Mouse (Mus musculus): ENCODE measurements at regions not wholly inside any gene's neighbourhood (a gene's known extent, or its start where the extent isn't known, plus 50 kb on each side); places are given as distances from the start of the nearest gene placed in this dataset.
A peak's percentile ranks its signal among the peaks of the same experiment; 100 is the strongest.

DNA sequence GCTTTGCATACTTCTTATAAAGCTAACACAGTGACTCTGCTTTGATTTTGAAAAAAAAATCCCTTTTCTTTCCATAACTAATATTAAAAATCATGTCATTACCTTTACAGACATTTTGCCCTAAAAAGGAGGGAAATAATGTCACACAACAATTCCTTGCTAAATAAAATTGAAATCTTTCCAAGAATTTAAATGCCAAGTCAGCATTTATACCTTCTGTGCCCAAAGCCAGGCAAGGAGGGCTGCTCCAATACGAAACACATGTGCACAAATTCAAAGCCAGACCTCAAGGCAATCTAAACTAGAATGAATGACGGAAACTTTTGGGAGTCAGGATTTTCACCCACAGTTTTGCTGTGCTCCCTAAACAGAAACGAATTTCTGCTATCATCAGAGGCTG is 646.4 kb downstream of the Robo2 start:
- no peak for TF ChIP-seq POLR2A (IDR thresholded peaks at IDR 0.05; ENCODE audit: borderline replicate concordance, extremely low read depth, insufficient read depth, insufficient read length, poor library complexity, severe bottlenecking)
- no peak for TF ChIP-seq CTCF (IDR thresholded peaks at IDR 0.05; ENCODE audit: borderline replicate concordance, extremely low read depth, insufficient read depth, insufficient read length)
- DNase-seq (ENCODE audit: low read depth): no peak

DNA sequence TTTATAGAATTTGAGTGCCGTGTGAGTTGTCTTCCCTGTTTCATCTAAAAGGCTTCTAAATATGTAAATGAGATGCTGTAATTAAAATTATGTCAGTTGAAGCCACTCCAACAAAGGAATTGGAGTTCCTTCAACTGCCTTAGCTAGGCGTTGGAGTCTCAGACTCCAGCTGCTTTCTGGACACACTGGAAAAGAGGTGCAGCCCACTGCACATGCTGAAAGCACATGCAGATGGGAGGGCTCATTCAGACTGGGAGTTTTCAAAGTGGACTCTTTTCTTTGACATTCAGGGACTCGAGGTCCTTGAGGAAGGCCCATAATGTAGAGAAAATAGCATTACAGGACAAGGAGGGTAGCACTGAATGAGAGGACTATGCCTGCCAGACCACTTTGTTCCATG is 650.7 kb downstream of the Robo2 start:
- DNase-seq (ENCODE audit: low read depth): peak; percentile 61
- TF ChIP-seq CTCF (IDR thresholded peaks at IDR 0.05; ENCODE audit: borderline replicate concordance, extremely low read depth, insufficient read depth, insufficient read length): no peak
- TF ChIP-seq POLR2A (IDR thresholded peaks at IDR 0.05; ENCODE audit: borderline replicate concordance, extremely low read depth, insufficient read depth, insufficient read length, poor library complexity, severe bottlenecking): no peak

DNA sequence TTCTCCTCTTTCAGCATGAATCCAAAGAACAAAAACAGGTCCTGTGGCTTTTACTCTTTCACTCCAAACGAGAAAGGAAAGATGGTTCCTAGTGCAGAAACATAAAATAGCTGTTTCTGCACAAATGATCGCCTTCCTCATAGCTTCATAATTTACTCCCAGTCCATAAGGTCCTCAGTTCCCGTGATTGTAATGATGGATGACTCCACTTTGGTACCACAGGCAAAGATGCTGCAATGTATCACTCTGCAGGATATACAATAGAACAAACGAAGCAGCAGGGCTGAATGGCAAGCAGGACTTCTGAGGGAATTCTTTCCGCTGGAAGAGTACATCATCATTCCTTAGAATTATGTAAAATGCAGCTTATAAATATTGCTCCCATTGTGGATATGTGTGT is 652.8 kb downstream of the Robo2 start:
- DNase-seq (ENCODE audit: low read depth): peak; percentile 35
- TF ChIP-seq POLR2A (IDR thresholded peaks at IDR 0.05; ENCODE audit: borderline replicate concordance, extremely low read depth, insufficient read depth, insufficient read length, poor library complexity, severe bottlenecking) (no peak), CTCF (IDR thresholded peaks at IDR 0.05; ENCODE audit: borderline replicate concordance, extremely low read depth, insufficient read depth, insufficient read length) (no peak)

DNA sequence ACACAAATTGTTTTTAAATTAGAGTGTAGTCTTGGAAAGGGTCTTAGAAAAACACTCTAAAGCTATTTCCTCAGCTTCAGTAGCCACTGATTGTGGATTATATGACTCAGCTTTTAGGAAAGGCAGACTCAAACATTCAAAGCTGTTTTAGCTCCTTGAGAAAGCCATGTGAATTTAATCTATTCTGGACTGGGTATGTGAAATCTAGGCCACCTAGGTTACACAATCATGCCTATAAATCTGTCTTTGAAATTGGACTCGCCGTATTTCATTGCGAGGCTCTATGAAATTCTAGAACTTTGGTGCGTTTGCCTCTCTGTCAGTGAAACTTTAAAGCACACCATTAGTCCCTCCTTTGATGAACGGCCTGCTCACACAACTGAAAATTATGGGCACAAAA is 657.3 kb downstream of the Robo2 start:
- DNase-seq (ENCODE audit: low read depth): no peak

DNA sequence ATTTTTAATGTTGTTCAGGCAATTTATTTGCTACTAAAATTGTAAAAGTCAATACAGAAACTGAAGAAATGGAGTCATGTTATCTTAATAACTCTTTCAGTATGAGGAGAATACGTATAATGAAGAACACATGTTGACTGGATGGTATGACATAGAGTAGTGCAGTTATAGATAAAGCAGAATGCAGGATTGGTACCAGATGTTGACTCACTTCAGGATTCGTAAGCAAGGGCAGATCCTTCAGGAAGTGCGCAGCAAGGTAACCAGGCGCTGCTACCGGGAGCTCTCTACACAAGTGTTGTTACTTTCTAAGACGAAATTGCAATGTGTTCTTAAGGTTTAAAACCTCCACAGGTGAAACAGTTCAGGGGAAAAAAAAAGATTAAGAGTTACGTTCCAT is 683.3 kb downstream of the Robo2 start:
- no peak for DNase-seq (ENCODE audit: low read depth)
- TF ChIP-seq CTCF (IDR thresholded peaks at IDR 0.05; ENCODE audit: borderline replicate concordance, extremely low read depth, insufficient read depth, insufficient read length) (no peak), POLR2A (IDR thresholded peaks at IDR 0.05; ENCODE audit: borderline replicate concordance, extremely low read depth, insufficient read depth, insufficient read length, poor library complexity, severe bottlenecking) (no peak)

More for the DNA sequence above, 657.3 kb downstream of the Robo2 start:
- TF ChIP-seq POLR2A (IDR thresholded peaks at IDR 0.05; ENCODE audit: borderline replicate concordance, extremely low read depth, insufficient read depth, insufficient read length, poor library complexity, severe bottlenecking) (no peak), CTCF (IDR thresholded peaks at IDR 0.05; ENCODE audit: borderline replicate concordance, extremely low read depth, insufficient read depth, insufficient read length) (no peak)

DNA sequence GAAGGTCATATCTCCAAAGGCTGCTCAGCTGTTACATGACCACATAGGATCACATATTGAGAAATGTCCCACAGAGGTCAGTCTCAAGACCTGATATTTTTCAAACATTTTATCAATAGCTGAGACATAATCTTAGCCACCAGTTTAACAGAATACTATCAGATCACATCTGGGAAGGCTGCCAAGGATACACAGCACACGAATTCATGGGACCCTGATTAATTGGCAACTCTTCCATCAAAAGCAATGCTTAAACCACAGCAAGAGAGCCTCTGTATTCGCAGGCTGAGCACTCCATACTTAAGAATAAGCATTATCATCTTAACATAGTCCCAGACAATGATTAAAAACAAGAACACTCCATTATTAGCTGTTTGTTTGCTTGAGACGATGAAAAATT is 691.9 kb downstream of the Robo2 start:
- TF ChIP-seq CTCF (IDR thresholded peaks at IDR 0.05; ENCODE audit: borderline replicate concordance, extremely low read depth, insufficient read depth, insufficient read length) (no peak), POLR2A (IDR thresholded peaks at IDR 0.05; ENCODE audit: borderline replicate concordance, extremely low read depth, insufficient read depth, insufficient read length, poor library complexity, severe bottlenecking) (no peak)
- DNase-seq (ENCODE audit: low read depth): peak; percentile 73

DNA sequence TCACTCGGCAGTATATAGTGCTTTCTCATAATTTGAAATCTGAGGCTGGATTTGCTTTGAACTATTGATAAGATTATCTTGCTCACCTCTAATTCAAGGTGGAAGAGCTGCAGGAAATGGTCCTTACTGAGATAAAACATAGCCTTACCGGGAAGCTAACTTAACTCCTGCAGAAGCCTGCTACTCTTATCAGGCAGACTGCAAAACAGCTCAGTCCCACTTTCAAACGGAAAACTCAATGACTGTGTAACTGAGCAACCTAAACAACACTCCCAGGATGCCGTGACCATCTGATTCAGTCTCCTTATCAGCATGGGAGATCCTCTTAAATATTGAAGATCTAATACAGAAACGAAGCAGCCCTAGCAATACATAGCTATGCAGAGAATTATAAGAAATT is 695.3 kb downstream of the Robo2 start:
- no peak for TF ChIP-seq CTCF (IDR thresholded peaks at IDR 0.05; ENCODE audit: borderline replicate concordance, extremely low read depth, insufficient read depth, insufficient read length)
- TF ChIP-seq POLR2A (IDR thresholded peaks at IDR 0.05; ENCODE audit: borderline replicate concordance, extremely low read depth, insufficient read depth, insufficient read length, poor library complexity, severe bottlenecking): no peak
- DNase-seq (ENCODE audit: low read depth): peak; percentile 14

DNA sequence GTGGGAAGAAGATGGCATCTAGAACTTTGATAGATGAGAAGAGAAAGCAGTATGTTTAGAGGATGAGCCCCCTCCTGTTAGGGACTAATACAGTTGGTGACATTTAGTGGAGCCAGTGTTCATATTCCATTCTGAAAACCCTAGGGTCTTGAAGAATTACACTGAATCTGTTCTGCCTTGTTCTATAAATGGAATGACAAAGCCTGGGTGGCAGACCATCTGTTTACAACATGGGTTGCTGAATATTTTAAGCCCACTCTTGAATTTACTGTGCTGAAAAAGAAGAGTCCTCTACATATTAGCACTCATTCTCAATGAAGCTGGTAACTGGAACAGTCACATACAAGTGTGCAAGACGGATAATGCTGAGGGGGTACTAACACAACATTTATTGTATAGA is 704.6 kb downstream of the Robo2 start:
- peak; percentile 44 for DNase-seq (ENCODE audit: low read depth)
- TF ChIP-seq CTCF (IDR thresholded peaks at IDR 0.05; ENCODE audit: borderline replicate concordance, extremely low read depth, insufficient read depth, insufficient read length) (no peak), POLR2A (IDR thresholded peaks at IDR 0.05; ENCODE audit: borderline replicate concordance, extremely low read depth, insufficient read depth, insufficient read length, poor library complexity, severe bottlenecking) (no peak)

DNA sequence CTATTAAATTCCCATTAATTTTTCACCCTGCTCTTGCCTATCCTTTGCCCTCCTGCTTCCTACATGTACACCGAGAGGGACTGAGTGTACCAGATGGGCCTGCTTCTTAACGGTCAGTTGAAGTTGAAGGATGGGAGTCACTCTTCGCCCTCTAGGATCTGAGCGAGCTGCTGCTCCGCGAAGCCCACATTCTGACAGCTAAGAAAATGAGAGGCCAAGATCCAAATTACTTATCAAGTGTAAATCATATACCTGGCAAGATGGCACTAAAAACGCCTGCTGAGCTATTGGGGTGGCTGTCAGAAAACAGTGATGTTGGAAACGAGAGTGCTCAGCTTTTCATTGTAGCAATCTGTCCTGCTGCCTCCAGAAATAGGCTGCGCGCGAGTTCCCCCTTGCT is 722.4 kb downstream of the Robo2 start:
- DNase-seq (ENCODE audit: low read depth): peak; percentile 54

DNA sequence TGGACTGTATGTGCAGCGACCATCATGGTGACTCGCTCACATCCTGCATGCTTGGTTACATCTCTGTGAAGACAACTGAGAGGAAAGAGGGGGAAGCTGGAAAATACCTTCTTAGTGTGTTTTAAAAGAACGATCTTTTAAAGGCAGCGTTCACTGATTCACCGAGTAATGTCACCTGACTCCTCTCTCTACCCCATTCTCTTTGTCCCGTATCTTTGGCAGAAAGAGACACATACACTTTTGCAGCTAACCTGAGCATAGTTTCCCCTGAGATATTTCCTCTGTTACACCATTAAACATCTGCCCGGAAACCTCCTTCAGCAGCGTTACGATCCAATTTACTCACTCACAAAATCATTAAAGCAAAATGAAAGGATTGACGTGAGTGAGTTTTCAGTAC is 731.8 kb downstream of the Robo2 start:
- DNase-seq (ENCODE audit: low read depth): peak; percentile 23
- TF ChIP-seq CTCF (IDR thresholded peaks at IDR 0.05; ENCODE audit: borderline replicate concordance, extremely low read depth, insufficient read depth, insufficient read length): no peak
- TF ChIP-seq POLR2A (IDR thresholded peaks at IDR 0.05; ENCODE audit: borderline replicate concordance, extremely low read depth, insufficient read depth, insufficient read length, poor library complexity, severe bottlenecking): no peak

More for the DNA sequence above, 722.4 kb downstream of the Robo2 start:
- no peak for TF ChIP-seq CTCF (IDR thresholded peaks at IDR 0.05; ENCODE audit: borderline replicate concordance, extremely low read depth, insufficient read depth, insufficient read length)
- no peak for TF ChIP-seq POLR2A (IDR thresholded peaks at IDR 0.05; ENCODE audit: borderline replicate concordance, extremely low read depth, insufficient read depth, insufficient read length, poor library complexity, severe bottlenecking)

DNA sequence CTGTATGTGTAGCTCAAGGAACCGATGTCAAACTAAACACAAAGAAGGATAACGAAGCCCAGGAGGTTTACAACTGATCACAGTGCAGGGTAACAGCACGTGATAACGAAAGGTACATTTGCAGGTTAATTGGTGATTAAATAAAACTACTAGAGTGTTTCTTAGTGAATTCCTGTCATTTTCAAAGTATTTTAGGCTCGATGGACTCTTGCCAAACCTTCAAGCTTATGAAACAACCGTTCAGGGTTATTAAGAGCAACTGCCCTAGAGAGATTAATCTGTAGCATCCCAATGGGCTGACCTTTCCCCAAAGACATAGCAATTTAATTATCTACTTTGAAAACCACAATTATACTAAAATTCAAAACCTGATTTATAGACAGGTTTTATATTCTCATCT is 741.1 kb downstream of the Robo2 start:
- no peak for DNase-seq (ENCODE audit: low read depth)
- no peak for TF ChIP-seq CTCF (IDR thresholded peaks at IDR 0.05; ENCODE audit: borderline replicate concordance, extremely low read depth, insufficient read depth, insufficient read length)
- TF ChIP-seq POLR2A (IDR thresholded peaks at IDR 0.05; ENCODE audit: borderline replicate concordance, extremely low read depth, insufficient read depth, insufficient read length, poor library complexity, severe bottlenecking): no peak

DNA sequence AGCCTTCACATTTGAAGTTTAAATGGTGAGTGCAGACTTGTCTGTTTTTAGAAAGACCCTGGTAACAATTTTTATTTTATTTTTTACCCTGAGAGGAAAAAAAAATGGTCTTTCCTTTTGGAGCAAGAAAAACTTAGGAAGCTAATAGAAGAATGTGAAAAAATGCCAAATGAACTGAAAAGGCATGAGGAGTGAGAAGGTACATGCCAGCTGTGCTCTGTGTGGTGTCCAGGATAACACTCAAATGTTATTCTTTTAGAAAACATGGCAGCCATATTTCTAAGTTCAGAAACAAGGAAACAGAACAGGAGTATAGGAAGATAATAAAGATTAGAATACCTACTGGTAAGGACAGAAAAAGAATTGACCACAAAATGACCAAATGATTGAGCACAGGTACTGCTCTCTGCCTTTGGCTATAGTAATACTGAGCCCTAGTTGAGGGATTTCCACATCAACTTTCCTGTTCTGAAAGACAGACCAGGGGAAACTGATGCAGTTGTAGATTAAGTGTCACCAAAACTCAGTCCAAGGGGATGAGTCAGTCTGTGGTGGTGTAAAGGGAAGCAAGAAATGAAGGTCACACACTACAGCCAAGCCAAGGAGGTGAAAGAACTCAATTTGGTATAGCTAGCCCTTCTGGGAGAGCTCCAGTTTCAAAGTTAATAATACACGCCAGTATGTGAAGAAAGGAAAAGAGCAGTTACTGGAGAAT is 758.5 kb downstream of the Robo2 start:
- DNase-seq (ENCODE audit: low read depth): no peak
- TF ChIP-seq POLR2A (IDR thresholded peaks at IDR 0.05; ENCODE audit: borderline replicate concordance, extremely low read depth, insufficient read depth, insufficient read length, poor library complexity, severe bottlenecking) (no peak), CTCF (IDR thresholded peaks at IDR 0.05; ENCODE audit: borderline replicate concordance, extremely low read depth, insufficient read depth, insufficient read length) (no peak)

All from brain, embryonic 14.5 days (tissue).